Comparison of ENCODE assay signal across 9 mouse cellular contexts in genomic region chr2:93131825-93132623, GRCm38 (mm10). TPM values are rescaled to one million over a fixed set of nuclear protein-coding genes. Genes with fewer than 3 reads are reported as not detected.
DNase-seq lines count a peak whose midpoint lies in the region; ATAC-seq and TF ChIP-seq lines count a peak whose summit lies in the region.
"Had no signal": no experiment of that assay in that cellular context is flagged by ENCODE, and none has a peak within 500 bp of the region (broad histone marks: within the 10 kb centered on the region; RNA-seq: fewer than 3 reads in every experiment).

No protein-coding gene starts in this region.

- no peak for TF ChIP-seq CTCF in heart, postnatal 0 days (IDR thresholded peaks at IDR 0.05; ENCODE audit: low read depth)

- H3K4me1 ChIP-seq in forebrain, embryonic 14.5 days (ENCODE audit: control insufficient read depth, insufficient read depth, low read length): peaks cover 6% of the 10 kb centered on the region; the same call in 1 of the 2 replicates
- H3K4me1 ChIP-seq in forebrain, embryonic 11.5 days (replicated peaks; ENCODE audit: control insufficient read depth, insufficient read depth, low read length): no peaks in the 10 kb centered on the region
- H3K4me1 ChIP-seq in heart, postnatal 0 days (ENCODE audit: control insufficient read depth, insufficient read depth): peaks cover 22% of the 10 kb centered on the region
- H3K4me1 ChIP-seq: neural tube, embryonic 12.5 days had no signal

- TF ChIP-seq EP300 in heart, postnatal 0 days (IDR thresholded peaks at IDR 0.05; ENCODE audit: low read depth): no peak

- WGBS in forebrain, embryonic 14.5 days: 42% methylated on average over 9 of the region's 9 CpGs
- WGBS in forebrain, embryonic 11.5 days: 83% methylated on average over 9 of the region's 9 CpGs
- 28% methylated on average over 9 of the region's 9 CpGs for WGBS in heart, postnatal 0 days

- H3K27ac ChIP-seq in forebrain, embryonic 14.5 days (ENCODE audit: low read depth, low read length): peak overlapping the region; percentile 46; the same call in 1 of the 2 replicates
- H3K27ac ChIP-seq in forebrain, embryonic 11.5 days (ENCODE audit: low read depth, low read length): no peak overlapping the region
- peak overlapping the region; percentile 71 for H3K27ac ChIP-seq in heart, postnatal 0 days (ENCODE audit: low read depth)
- H3K27ac ChIP-seq: neural tube, embryonic 12.5 days had no signal

- no peak overlapping the region for H3K4me2 ChIP-seq in forebrain, embryonic 14.5 days (ENCODE audit: low read length)
- H3K4me2 ChIP-seq in forebrain, embryonic 11.5 days (ENCODE audit: low read depth, low read length, severe bottlenecking): no peak overlapping the region
- H3K4me2 ChIP-seq in heart, postnatal 0 days (ENCODE audit: low read depth, low read length): peak overlapping the region; percentile 29; the same call in 1 of the 2 replicates
- H3K4me2 ChIP-seq: neural tube, embryonic 12.5 days had no signal

- H3K9me3 ChIP-seq in forebrain, embryonic 14.5 days (replicated peaks; ENCODE audit: control insufficient read depth, low read length): no peaks in the 10 kb centered on the region
- no peaks in the 10 kb centered on the region for H3K9me3 ChIP-seq in forebrain, embryonic 11.5 days (ENCODE audit: control insufficient read depth, low read length)
- no peaks in the 10 kb centered on the region for H3K9me3 ChIP-seq in heart, postnatal 0 days (replicated peaks; ENCODE audit: control insufficient read depth, low read length)
- H3K9me3 ChIP-seq: neural tube, embryonic 12.5 days had no signal

- no peaks in the 10 kb centered on the region for H3K36me3 ChIP-seq in forebrain, embryonic 14.5 days (ENCODE audit: control insufficient read depth, insufficient read depth, low read length)
- no peaks in the 10 kb centered on the region for H3K36me3 ChIP-seq in forebrain, embryonic 11.5 days (ENCODE audit: control insufficient read depth, insufficient read depth, low read length)
- H3K36me3 ChIP-seq in heart, postnatal 0 days (replicated peaks; ENCODE audit: control insufficient read depth, insufficient read depth, low read length): no peaks in the 10 kb centered on the region
- H3K36me3 ChIP-seq: neural tube, embryonic 12.5 days had no signal

- peak; percentile 74 for ATAC-seq in forebrain, embryonic 14.5 days
- no peak for ATAC-seq in forebrain, embryonic 11.5 days (replicated peaks; ENCODE audit: low FRiP score)
- ATAC-seq in heart, postnatal 0 days (ENCODE audit: insufficient read depth, low read depth): no peak; the same call in 1 of the 2 replicates

- DNase-seq in forebrain, embryonic 14.5 days (ENCODE audit: low spot score): peak; percentile 84
- DNase-seq in forebrain, embryonic 11.5 days (ENCODE audit: low spot score): no peak
- peak; percentile 5 for DNase-seq in urinary bladder, postnatal 25 days (ENCODE audit: low spot score)
- DNase-seq in urinary bladder, adult 18-20 months (ENCODE audit: low spot score in 2 of 2): no peak
- peak; percentile 45 for DNase-seq in heart, postnatal 0 days (ENCODE audit: low spot score)
- DNase-seq in kidney, postnatal 4 days: peak; percentile 55 to 74
- DNase-seq in spleen, adult 18-20 months: peak; percentile 45
- no peak for DNase-seq in retina, postnatal 1 day

- no peak overlapping the region for H3K9ac ChIP-seq in forebrain, embryonic 14.5 days (ENCODE audit: low read length)
- H3K9ac ChIP-seq in forebrain, embryonic 11.5 days (ENCODE audit: low read length): no peak overlapping the region
- no peak overlapping the region for H3K9ac ChIP-seq in heart, postnatal 0 days (replicated peaks; ENCODE audit: low read depth, low read length)
- H3K9ac ChIP-seq: neural tube, embryonic 12.5 days had no signal

- H3K4me3 ChIP-seq in forebrain, embryonic 14.5 days (ENCODE audit: low read depth, low read length): no peak overlapping the region
- no peak overlapping the region for H3K4me3 ChIP-seq in forebrain, embryonic 11.5 days (ENCODE audit: low read depth, low read length)
- no peak overlapping the region for H3K4me3 ChIP-seq in heart, postnatal 0 days (ENCODE audit: low read depth, low read length)
- H3K4me3 ChIP-seq: neural tube, embryonic 12.5 days had no signal

- H3K27me3 ChIP-seq in forebrain, embryonic 14.5 days (replicated peaks; ENCODE audit: control insufficient read depth, insufficient read depth, low read length): no peaks in the 10 kb centered on the region
- no peaks in the 10 kb centered on the region for H3K27me3 ChIP-seq in forebrain, embryonic 11.5 days (ENCODE audit: control insufficient read depth, insufficient read depth, low read length)
- H3K27me3 ChIP-seq in heart, postnatal 0 days (ENCODE audit: control insufficient read depth, insufficient read depth, low read length): no peaks in the 10 kb centered on the region
- H3K27me3 ChIP-seq: neural tube, embryonic 12.5 days had no signal

RNA-seq across cellular contexts. Expression of gene Trp53i11, which starts 55.3 kb away (rescaled TPM):
- polyA plus RNA-seq in forebrain, embryonic 14.5 days (2014; fragmentation: Nextera tagmentation; extraction: Ambion mirVana): 95.8 and 113 TPM in 2 replicates
- 155 and 170 TPM in 2 replicates for polyA plus RNA-seq in forebrain, embryonic 11.5 days (2014; fragmentation: Nextera tagmentation; extraction: Ambion mirVana)
- 74.3 and 77.2 TPM in 2 replicates for total RNA-seq in heart, postnatal 0 days (2014; rRNA removed; ENCODE audit: low replicate concordance)
- polyA plus RNA-seq in heart, postnatal 0 days (2015; fragmentation: Nextera tagmentation; extraction: Ambion mirVana): 15.1 and 17.4 TPM in 2 replicates

Comparison
In these comparisons a context has a peak if more than half of its experiments do, and no peak if none do; other contexts are left out.
1. DNase-seq: peak in forebrain, embryonic 14.5 days (single experiment), urinary bladder, postnatal 25 days (single experiment), heart, postnatal 0 days (single experiment), kidney, postnatal 4 days (2 of 2) and spleen, adult 18-20 months (2 of 2); none in forebrain, embryonic 11.5 days (single experiment), urinary bladder, adult 18-20 months (0 of 2) and retina, postnatal 1 day (single experiment).